Mouse (Mus musculus) megakaryocyte, embryonic 14.5 days (primary cell): ENCODE data around the gene Vmn2r44. TPM values are rescaled to one million over a fixed set of nuclear protein-coding genes. Genes with fewer than 3 reads are reported as not detected.
"Not testable (repeated sequence)": the region's sequence is repeated elsewhere in the genome, so short reads cannot be mapped to it uniquely, and the experiment has no call there.

Experiments
- H3K27me3 ChIP-seq: replicated peaks from 2 replicates; pipeline ENCODE3; 2012; ENCODE audit warnings: inconsistent platforms
- H3K36me3 ChIP-seq: replicated peaks from 2 replicates; pipeline ENCODE3; 2012; ENCODE audit warnings: low read length, inconsistent platforms, mixed read lengths
- H3K4me1 ChIP-seq: 2 replicates; pipeline ENCODE4 v1.6.1; 2012; ENCODE audit warnings: inconsistent platforms
- H3K4me3 ChIP-seq: replicated peaks from 2 replicates; pipeline ENCODE3; 2012; ENCODE audit warnings: moderate library complexity, mild to moderate bottlenecking, inconsistent platforms
- H3K9me3 ChIP-seq: 2 replicates; pipeline ENCODE4 v1.6.1; 2012; ENCODE audit warnings: inconsistent platforms
- polyA plus RNA-seq: library from polyadenylated mRNA; stranded (reverse); fragments of >175 nt; gene quantifications from 2 replicates; pipeline ENCODE4 v1.2.3, GENCODE M21; 2012; ENCODE audit warnings: low replicate concordance; ENCODE audit not compliant: insufficient read depth

The Vmn2r44 gene
- polyA plus RNA-seq: 0.07 TPM in 1 of 2 replicates, not detected in the other

GRCm38 (mm10) chr7:8383233-8383632, at the start of gene Vmn2r44:
Gene Vmn2r44 (minus strand): TSS chr7:8383333.
- not testable (repeated sequence) for H3K9me3 ChIP-seq, H3K27me3 ChIP-seq, H3K4me3 ChIP-seq, H3K4me1 ChIP-seq, H3K36me3 ChIP-seq

- H3K9me3 ChIP-seq: not testable (repeated sequence)
Measured at GRCm38 (mm10) chr7:8357879-8358278, 25.3 kb downstream of the Vmn2r44 start.

More at GRCm38 (mm10) chr7:8357879-8358278, 25.3 kb downstream of the Vmn2r44 start:
- H3K4me3 ChIP-seq, H3K27me3 ChIP-seq, H3K4me1 ChIP-seq, H3K36me3 ChIP-seq: not testable (repeated sequence)

Other genes with a start within 250 kb of the Vmn2r44 start
- gene Vmn2r41, start 221.7 kb downstream of the Vmn2r44 start, polyA plus RNA-seq: not detected in 2 replicates
- not detected in 2 replicates for gene Vmn2r42, start 183.0 kb downstream of the Vmn2r44 start, polyA plus RNA-seq
- not detected in 2 replicates for gene Vmn2r43, start 122.7 kb downstream of the Vmn2r44 start, polyA plus RNA-seq
- gene Vmn2r45, start 105.7 kb upstream of the Vmn2r44 start, polyA plus RNA-seq: not detected in 2 replicates